Mouse (Mus musculus): ENCODE data around the gene Ermp1.

Ermp1 gene

GRCm38 (mm10) chr19:29663780-29664179 is 15.6 kb upstream of the Ermp1 start:
- ATAC-seq (ENCODE audit: insufficient number of reproducible peaks, low FRiP score, low TSS enrichment), result no peak

- ATAC-seq (ENCODE audit: insufficient number of reproducible peaks, low FRiP score, low TSS enrichment), result no peak
These were observed 13.9 kb upstream of the Ermp1 start for GRCm38 (mm10) chr19:29661974-29662580.

DNA sequence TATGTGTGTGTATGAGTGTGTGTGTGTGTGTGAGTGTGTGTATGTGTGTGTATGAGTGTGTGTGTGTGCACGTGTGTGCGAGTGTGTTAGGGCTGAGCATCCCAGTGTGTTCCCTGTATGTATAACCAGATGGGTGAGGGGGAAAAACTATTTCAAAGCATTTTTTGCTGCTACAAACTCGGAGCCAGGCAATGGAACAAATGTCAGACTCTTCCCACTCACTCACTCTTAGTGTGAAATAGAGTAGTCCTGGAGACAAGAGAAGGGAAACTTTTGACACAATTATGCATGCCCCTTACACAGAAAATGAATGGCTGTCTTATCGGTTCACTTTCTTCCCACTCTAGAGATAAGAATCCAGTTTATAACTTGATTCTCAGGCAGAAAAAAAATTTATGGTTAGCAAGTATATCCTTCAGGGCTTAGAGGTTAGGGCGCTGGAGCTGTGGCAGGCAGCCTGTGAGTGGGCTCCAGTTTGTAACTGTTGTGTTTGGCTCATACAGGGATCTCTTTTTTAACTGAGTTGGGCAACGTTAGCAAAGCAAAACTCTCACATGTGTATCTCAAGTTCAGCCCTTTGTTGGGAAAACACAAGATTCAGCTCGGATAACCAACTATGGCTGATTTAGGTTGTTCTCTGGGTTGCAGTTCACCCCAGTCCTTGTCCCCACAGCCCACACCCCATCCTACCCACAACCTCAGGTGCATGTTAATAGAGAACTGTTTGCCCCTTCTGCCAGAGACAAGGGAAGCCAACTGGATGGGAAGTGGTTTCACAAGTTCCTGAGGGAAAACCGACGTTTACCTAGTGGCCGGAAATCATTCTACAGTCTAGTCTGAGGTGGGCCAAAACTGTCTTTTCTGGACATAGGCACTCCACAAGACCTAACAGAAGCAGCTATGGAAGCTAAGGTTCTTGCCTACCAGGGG is 12.9 kb upstream of the Ermp1 start:
- ATAC-seq (ENCODE audit: insufficient number of reproducible peaks, low FRiP score, low TSS enrichment), result no peak

DNA sequence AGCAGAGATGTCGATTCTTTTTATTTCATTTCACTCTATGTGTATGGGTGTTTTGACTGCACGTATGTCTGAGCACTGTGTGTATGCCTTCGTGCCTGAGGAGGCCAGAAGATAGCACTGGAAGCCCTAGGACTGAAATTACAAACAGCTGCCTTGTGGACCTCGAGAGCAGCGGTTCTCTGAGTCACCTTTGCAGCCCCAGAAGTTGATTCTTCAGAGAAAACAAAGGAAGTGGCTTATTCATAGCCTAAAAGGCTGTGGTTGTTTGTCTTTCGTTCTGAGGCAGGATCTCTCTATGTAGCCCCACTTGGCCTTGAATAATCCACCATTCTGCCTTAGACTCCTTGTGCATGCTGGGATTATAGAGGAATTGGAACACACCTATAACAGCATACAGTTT is 11.5 kb upstream of the Ermp1 start:
- no peak for ATAC-seq (ENCODE audit: insufficient number of reproducible peaks, low FRiP score, low TSS enrichment)

DNA sequence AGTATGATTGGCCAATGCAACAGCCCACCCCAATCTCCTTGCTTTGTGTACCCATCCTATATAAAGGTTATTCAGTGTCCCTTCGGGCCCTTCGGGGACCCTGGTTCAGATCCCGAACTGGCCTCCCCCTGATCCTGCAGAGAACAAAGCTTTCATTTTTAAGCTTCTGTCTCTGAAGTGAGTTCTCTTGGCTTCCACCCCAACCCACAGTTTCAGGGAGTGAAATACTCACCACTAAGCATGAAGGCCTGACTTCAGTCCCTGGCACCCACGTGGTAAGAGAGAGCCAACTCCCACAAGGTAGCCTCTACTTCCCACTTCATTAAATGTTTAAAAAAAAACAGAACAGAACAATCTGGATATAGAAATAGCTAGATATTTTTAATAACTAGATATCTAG is 10.6 kb upstream of the Ermp1 start:
- ATAC-seq (ENCODE audit: insufficient number of reproducible peaks, low FRiP score, low TSS enrichment), result no peak

GRCm38 (mm10) chr19:29657558-29657957 is 9.3 kb upstream of the Ermp1 start:
- no peak for ATAC-seq (ENCODE audit: insufficient number of reproducible peaks, low FRiP score, low TSS enrichment)

GRCm38 (mm10) chr19:29657033-29657432 is 8.8 kb upstream of the Ermp1 start:
- ATAC-seq (ENCODE audit: insufficient number of reproducible peaks, low FRiP score, low TSS enrichment), result no peak

- ATAC-seq (ENCODE audit: insufficient number of reproducible peaks, low FRiP score, low TSS enrichment), result no peak
These were observed 8.4 kb upstream of the Ermp1 start for GRCm38 (mm10) chr19:29656620-29657019.

- ATAC-seq (ENCODE audit: insufficient number of reproducible peaks, low FRiP score, low TSS enrichment), result no peak
These were observed 7.8 kb upstream of the Ermp1 start for GRCm38 (mm10) chr19:29656029-29656428.

GRCm38 (mm10) chr19:29655148-29655547 is 6.9 kb upstream of the Ermp1 start:
- no peak for ATAC-seq (ENCODE audit: insufficient number of reproducible peaks, low FRiP score, low TSS enrichment)

DNA sequence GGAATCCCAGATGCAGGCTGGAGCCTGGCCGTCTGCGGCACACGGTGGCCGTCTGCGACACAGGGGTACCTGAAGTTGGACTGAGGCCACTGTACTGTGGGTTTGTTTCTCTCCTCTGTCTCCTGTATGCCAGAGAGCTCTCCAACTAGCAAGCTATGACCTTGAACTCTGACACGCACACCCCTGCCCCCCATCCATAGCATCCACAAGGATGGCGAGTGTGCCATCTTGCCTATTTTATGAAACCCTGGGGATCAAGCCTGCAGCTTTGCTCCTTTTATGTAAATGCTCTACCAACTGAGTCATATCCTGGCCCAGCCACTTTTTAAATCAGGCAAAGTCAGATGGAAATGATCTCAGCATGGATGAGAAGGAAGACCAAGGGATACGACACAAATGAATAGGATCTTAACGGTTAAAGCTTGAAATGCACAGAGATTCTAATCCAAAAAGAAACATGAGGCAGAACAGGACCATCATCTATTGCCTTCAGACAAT is 5.6 kb upstream of the Ermp1 start:
- no peak for ATAC-seq (ENCODE audit: insufficient number of reproducible peaks, low FRiP score, low TSS enrichment)

DNA sequence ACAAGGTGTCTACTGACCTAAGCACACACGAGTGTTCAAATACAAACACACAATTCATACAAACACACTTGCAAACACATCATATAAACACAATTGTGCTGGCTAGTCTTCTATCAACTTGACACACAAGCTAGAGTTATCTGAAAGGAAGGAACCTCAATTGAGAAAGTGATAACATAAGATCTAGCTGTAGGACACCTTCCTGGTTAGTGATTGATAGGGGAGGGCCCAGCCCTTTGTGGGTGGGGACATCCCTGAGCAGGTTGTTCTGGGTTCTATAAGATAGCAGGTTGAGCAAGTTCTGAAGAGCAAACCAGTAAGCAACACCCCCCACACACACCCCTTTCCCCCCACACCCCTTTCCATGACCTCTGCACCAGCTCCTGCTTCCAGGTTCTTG is 1.5 kb upstream of the Ermp1 start:
- ATAC-seq (ENCODE audit: insufficient number of reproducible peaks, low FRiP score, low TSS enrichment), result no peak

DNA sequence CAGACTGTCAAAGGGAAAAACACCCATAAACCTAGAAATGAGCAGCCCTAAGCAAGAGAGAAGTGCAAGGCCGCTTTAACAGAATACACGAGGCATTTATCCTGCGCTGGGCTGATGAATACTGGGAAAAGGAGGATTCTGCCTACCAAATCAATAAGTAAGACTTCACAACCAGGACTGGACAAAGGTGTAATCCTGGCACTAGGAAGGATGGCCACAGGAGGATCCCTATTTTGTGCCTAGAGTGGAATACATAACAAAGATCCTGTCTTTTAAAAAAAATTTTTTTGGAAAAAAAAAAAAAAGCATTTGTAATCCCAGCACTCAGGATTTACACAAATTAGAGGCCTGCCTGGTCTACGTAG is 317 bp upstream of the Ermp1 start:
- no peak for ATAC-seq (ENCODE audit: insufficient number of reproducible peaks, low FRiP score, low TSS enrichment)

- ATAC-seq (ENCODE audit: insufficient number of reproducible peaks, low FRiP score, low TSS enrichment), result no peak
These were observed 3.5 kb downstream of the Ermp1 start for GRCm38 (mm10) chr19:29644747-29645146.

DNA sequence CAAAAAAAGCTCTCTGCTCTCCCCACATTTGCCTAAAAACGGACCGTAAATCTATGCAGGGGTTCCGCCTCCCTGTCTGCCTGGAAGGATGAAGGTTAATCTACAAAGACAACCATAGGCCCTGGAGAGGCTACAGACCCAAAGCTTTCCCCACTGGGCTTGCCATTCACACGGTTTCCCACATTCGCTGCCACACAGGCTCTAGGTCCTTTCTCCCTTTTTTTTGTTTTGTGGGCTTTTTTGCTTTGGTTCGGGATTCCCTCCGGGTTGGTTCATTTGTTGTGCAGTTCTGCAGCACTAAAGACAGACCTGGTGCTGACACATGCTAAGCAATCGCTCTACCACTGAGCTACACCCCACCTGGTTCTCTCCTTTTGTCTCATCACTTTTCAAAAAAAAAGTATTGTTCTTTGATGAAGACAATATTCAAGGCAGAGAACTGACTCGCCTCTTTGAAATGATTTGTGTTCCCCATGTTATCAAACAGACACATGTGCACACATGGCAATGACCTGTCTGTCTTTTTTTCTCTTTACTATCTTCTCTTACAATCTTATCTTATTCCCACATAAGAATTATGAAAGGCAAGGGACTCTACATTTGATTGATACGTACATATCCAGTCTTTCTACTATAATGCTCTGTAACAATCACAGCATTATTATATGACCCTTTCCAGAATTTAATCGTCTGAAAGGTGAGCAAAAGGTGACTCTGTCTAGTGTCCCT is 4.9 kb downstream of the Ermp1 start:
- no peak for ATAC-seq (ENCODE audit: insufficient number of reproducible peaks, low FRiP score, low TSS enrichment)

DNA sequence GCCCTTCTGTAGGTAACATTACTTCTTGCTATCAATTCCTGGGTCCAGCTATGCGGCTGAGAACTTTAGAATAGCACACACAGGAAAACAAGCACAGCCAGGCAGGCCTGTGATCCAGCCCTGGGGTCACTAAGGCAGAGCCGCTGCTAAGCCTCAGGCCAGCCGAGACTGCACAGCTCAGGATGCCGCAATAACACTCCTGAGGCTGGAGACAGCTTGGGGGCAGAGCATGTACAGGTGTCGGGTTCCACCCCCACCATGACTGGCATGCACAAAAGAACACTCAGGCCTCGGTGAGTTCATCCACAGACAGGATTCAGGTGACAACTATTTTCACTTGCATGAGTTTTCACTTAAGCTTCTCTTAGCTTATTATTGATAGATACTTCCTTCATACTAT is 6.0 kb downstream of the Ermp1 start:
- ATAC-seq (ENCODE audit: insufficient number of reproducible peaks, low FRiP score, low TSS enrichment), result no peak

- no peak for ATAC-seq (ENCODE audit: insufficient number of reproducible peaks, low FRiP score, low TSS enrichment)
These were observed 6.7 kb downstream of the Ermp1 start for GRCm38 (mm10) chr19:29641510-29641909.

GRCm38 (mm10) chr19:29641055-29641454 is 7.2 kb downstream of the Ermp1 start:
- ATAC-seq (ENCODE audit: insufficient number of reproducible peaks, low FRiP score, low TSS enrichment), result no peak

GRCm38 (mm10) chr19:29612102-29612501 is 36.1 kb downstream of the Ermp1 start:
- ATAC-seq (ENCODE audit: insufficient number of reproducible peaks, low FRiP score, low TSS enrichment), result no peak

DNA sequence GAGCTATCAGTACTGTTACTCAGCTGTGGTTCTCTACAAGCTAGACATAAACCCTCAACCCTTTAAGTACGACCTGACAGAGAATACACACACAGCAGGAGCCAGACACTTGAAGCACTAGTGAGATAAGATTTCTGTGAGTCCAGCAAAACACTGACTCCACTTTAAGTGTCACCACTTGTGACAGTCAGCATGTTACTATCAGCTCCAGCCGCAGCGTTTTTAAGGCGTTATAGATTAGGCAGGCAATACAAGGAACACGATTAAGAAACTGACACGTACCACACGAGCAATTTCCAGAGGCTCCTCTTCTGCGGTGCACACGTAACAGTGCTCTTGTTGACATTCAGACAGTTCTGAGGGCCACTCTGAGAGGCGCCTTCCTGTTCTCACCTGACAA is 37.3 kb downstream of the Ermp1 start:
- ATAC-seq (ENCODE audit: insufficient number of reproducible peaks, low FRiP score, low TSS enrichment), result no peak

DNA sequence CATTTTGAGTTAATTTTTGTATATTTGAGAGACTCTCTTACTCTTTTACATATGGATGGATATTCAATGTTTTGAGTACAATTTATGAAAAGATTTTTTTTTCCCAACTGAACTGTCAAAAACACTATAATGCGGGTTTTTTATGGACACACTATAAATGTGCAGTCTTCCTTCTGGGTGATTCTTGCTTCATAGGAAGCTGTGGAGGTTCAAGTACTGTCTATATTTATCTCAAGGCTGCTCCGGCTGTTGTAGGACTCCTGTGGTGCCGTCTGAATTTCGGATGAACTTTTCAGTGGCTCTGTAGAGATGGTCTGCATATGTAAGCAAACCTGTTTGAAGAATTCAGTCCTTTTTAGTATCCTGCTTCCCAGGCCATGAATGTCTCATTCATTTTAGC is 40.0 kb downstream of the Ermp1 start:
- no peak for ATAC-seq (ENCODE audit: insufficient number of reproducible peaks, low FRiP score, low TSS enrichment)
